14 mouse cellular contexts compared by ENCODE assay signal in the genomic region with DNA sequence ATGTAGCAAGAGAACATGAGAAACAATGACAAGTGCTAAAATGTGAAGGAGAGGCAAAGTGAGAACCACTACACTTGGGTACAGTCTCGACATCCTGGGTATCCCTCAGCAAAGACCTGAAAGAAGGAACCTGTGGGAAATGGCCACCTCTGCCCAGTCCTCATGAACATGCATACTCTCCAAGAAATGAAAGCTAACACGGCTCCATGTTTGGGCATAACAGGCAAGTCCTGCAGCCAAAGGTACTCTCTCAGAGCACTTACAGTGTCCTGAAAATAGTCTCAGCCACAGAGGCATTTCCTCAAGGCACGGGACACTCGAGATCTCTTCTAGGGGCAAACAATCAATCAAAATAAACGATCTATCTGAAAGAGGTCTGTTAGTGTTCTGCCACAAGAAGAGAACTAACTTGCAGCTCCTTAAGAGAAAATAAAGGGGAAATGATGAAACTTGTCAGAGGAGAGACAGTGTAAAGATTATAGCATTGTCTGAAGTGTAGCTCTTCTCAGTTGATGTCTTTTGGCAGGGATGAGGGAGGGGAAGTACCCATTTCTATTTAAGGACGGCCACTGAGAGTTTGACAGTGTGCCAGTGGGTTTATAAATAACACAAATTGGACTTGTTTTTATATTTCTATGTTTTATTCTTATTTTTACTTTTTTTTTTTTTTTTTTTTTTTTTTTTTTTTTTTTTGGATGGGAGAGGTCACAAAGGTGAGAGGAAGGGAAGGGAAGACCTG.
DNase-seq lines count a peak whose midpoint lies in the region; ATAC-seq and TF ChIP-seq lines count a peak whose summit lies in the region.
"Had no signal": no experiment of that assay in that cellular context is flagged by ENCODE, and none has a peak within 500 bp of the region (broad histone marks: within the 10 kb centered on the region; RNA-seq: fewer than 3 reads in every experiment).

No protein-coding gene starts in this region.

- peak; percentile 56 for DNase-seq in kidney, adult 2 months
- DNase-seq in adipocyte (ENCODE audit: low spot score), result peak; percentile 63
- peak; percentile 75 for DNase-seq in brain, adult 2 months (ENCODE audit: low read depth, low spot score)
- DNase-seq in midbrain, embryonic 14.5 days, result no peak
- DNase-seq in hindbrain, embryonic 11.5 days (ENCODE audit: low spot score), result no peak
- DNase-seq: cerebellum, adult 9-10 months; liver; spleen, adult 18-20 months had no signal

- no peaks in the 10 kb centered on the region for H3K27me3 ChIP-seq in kidney, adult 2 months (replicated peaks; ENCODE audit: control insufficient read depth, insufficient read depth, low read length)
- no peaks in the 10 kb centered on the region for H3K27me3 ChIP-seq in kidney, embryonic 14.5 days (ENCODE audit: control insufficient read depth, insufficient read depth, low read length)
- no peaks in the 10 kb centered on the region for H3K27me3 ChIP-seq in heart, embryonic 15.5 days
- H3K27me3 ChIP-seq in midbrain, embryonic 14.5 days (ENCODE audit: control insufficient read depth, insufficient read depth, low read length), result no peaks in the 10 kb centered on the region
- H3K27me3 ChIP-seq in hindbrain, embryonic 11.5 days (ENCODE audit: control insufficient read depth, insufficient read depth, low read length), result no peaks in the 10 kb centered on the region
- H3K27me3 ChIP-seq: hindbrain, embryonic 13.5 days had no signal

- H3K4me2 ChIP-seq in kidney, embryonic 14.5 days (replicated peaks; ENCODE audit: low read depth, low read length), result no peak overlapping the region
- peak overlapping the region; percentile 53 for H3K4me2 ChIP-seq in heart, embryonic 15.5 days
- no peak overlapping the region for H3K4me2 ChIP-seq in midbrain, embryonic 14.5 days (ENCODE audit: low read length)
- H3K4me2 ChIP-seq in hindbrain, embryonic 11.5 days (replicated peaks; ENCODE audit: low read depth, low read length), result no peak overlapping the region
- H3K4me2 ChIP-seq: hindbrain, embryonic 13.5 days; midbrain, embryonic 11.5 days had no signal

- H3K9ac ChIP-seq in kidney, embryonic 14.5 days (ENCODE audit: low read depth, low read length), result no peak overlapping the region
- H3K9ac ChIP-seq in heart, embryonic 15.5 days, result no peak overlapping the region
- no peak overlapping the region for H3K9ac ChIP-seq in midbrain, embryonic 14.5 days (replicated peaks; ENCODE audit: low read length)
- no peak overlapping the region for H3K9ac ChIP-seq in hindbrain, embryonic 11.5 days (ENCODE audit: low read depth, low read length)
- H3K9ac ChIP-seq: hindbrain, embryonic 13.5 days had no signal

- no peaks in the 10 kb centered on the region for H3K36me3 ChIP-seq in kidney, adult 2 months (ENCODE audit: control insufficient read depth, insufficient read depth, low read length)
- no peaks in the 10 kb centered on the region for H3K36me3 ChIP-seq in kidney, embryonic 14.5 days (ENCODE audit: control insufficient read depth, insufficient read depth, low read length)
- H3K36me3 ChIP-seq in heart, embryonic 15.5 days, result no peaks in the 10 kb centered on the region
- no peaks in the 10 kb centered on the region for H3K36me3 ChIP-seq in midbrain, embryonic 14.5 days (ENCODE audit: control insufficient read depth, insufficient read depth, low read length)
- no peaks in the 10 kb centered on the region for H3K36me3 ChIP-seq in hindbrain, embryonic 11.5 days (ENCODE audit: control insufficient read depth, insufficient read depth, low read length)

- no peaks in the 10 kb centered on the region; the same call in 1 of the 2 replicates for H3K4me1 ChIP-seq in kidney, adult 2 months (ENCODE audit: control insufficient read depth, insufficient read depth, low read length)
- no peaks in the 10 kb centered on the region for H3K4me1 ChIP-seq in kidney, embryonic 14.5 days (ENCODE audit: control insufficient read depth, insufficient read depth, low read length)
- peaks cover 8% of the 10 kb centered on the region for H3K4me1 ChIP-seq in heart, embryonic 15.5 days (replicated peaks)
- H3K4me1 ChIP-seq in midbrain, embryonic 14.5 days (ENCODE audit: control insufficient read depth, insufficient read depth, low read length), result no peaks in the 10 kb centered on the region
- no peaks in the 10 kb centered on the region for H3K4me1 ChIP-seq in hindbrain, embryonic 11.5 days (replicated peaks; ENCODE audit: control insufficient read depth, insufficient read depth, low read length)
- H3K4me1 ChIP-seq: hindbrain, embryonic 13.5 days had no signal

- no peaks in the 10 kb centered on the region for H3K9me3 ChIP-seq in kidney, embryonic 14.5 days (ENCODE audit: control insufficient read depth, low read length)
- no peaks in the 10 kb centered on the region for H3K9me3 ChIP-seq in heart, embryonic 15.5 days (replicated peaks)
- no peaks in the 10 kb centered on the region for H3K9me3 ChIP-seq in midbrain, embryonic 14.5 days (ENCODE audit: control insufficient read depth, low read length)
- no peaks in the 10 kb centered on the region for H3K9me3 ChIP-seq in hindbrain, embryonic 11.5 days (ENCODE audit: control insufficient read depth, low read length)
- H3K9me3 ChIP-seq: hindbrain, embryonic 13.5 days had no signal

- H3K4me3 ChIP-seq in kidney, adult 2 months (ENCODE audit: insufficient read depth, low read depth, low read length), result no peak overlapping the region
- no peak overlapping the region for H3K4me3 ChIP-seq in kidney, embryonic 14.5 days (ENCODE audit: low read length)
- peak overlapping the region; percentile 22; the same call in 1 of the 2 replicates for H3K4me3 ChIP-seq in heart, embryonic 15.5 days
- no peak overlapping the region for H3K4me3 ChIP-seq in midbrain, embryonic 14.5 days (replicated peaks; ENCODE audit: low read depth, low read length)
- no peak overlapping the region for H3K4me3 ChIP-seq in hindbrain, embryonic 11.5 days (ENCODE audit: low read depth, low read length)
- H3K4me3 ChIP-seq: hindbrain, embryonic 13.5 days; left cerebral cortex, adult 2 months had no signal

- ATAC-seq in kidney, embryonic 14.5 days (ENCODE audit: low FRiP score, low TSS enrichment), result no peak
- peak; percentile 64; the same call in 1 of the 2 replicates for ATAC-seq in heart, embryonic 15.5 days (replicated peaks; ENCODE audit: insufficient number of reproducible peaks, insufficient read depth, low FRiP score, low read depth)
- no peak for ATAC-seq in midbrain, embryonic 14.5 days (ENCODE audit: low FRiP score, low TSS enrichment)
- ATAC-seq in hindbrain, embryonic 11.5 days (ENCODE audit: low FRiP score), result no peak

- no peak for TF ChIP-seq CTCF in kidney, adult 2 months (conservative IDR thresholded peaks at IDR 0.05; ENCODE audit: insufficient read depth, insufficient read length, low read depth, low read length)

- no peak for TF ChIP-seq POLR2A in kidney, adult 2 months (IDR thresholded peaks at IDR 0.05; ENCODE audit: low read depth, low read length)

- WGBS in kidney, adult 2 months, result 33% methylated on average over 6 of the region's 6 CpGs
- 46% methylated on average over 6 of the region's 6 CpGs for WGBS in kidney, embryonic 14.5 days
- 24% methylated on average over 6 of the region's 6 CpGs for WGBS in heart, embryonic 15.5 days
- WGBS in midbrain, embryonic 14.5 days, result 88% methylated on average over 6 of the region's 6 CpGs
- WGBS in hindbrain, embryonic 11.5 days, result 74% methylated on average over 6 of the region's 6 CpGs

- H3K27ac ChIP-seq in kidney, adult 2 months (ENCODE audit: insufficient read depth, low read depth, low read length), result 0 out of 2 replicates have a peak overlapping the region, but pooled peaks have one; percentile 1
- no peak overlapping the region for H3K27ac ChIP-seq in kidney, embryonic 14.5 days (ENCODE audit: low read depth, low read length)
- peak overlapping the region; percentile 76 for H3K27ac ChIP-seq in heart, embryonic 15.5 days
- no peak overlapping the region for H3K27ac ChIP-seq in midbrain, embryonic 14.5 days (replicated peaks; ENCODE audit: low read depth, low read length)
- no peak overlapping the region for H3K27ac ChIP-seq in hindbrain, embryonic 11.5 days (ENCODE audit: low read depth, low read length)
- H3K27ac ChIP-seq: hindbrain, embryonic 13.5 days; kidney, postnatal 0 days; left cerebral cortex, adult 2 months had no signal

Comparison
In these comparisons a context has a peak if more than half of its experiments do, and no peak if none do; other contexts are left out.
1. H3K27ac ChIP-seq: peak in kidney, adult 2 months (single experiment) and heart, embryonic 15.5 days (single experiment); none in kidney, embryonic 14.5 days (single experiment), midbrain, embryonic 14.5 days (single experiment) and hindbrain, embryonic 11.5 days (single experiment).
2. DNase-seq: peak in kidney, adult 2 months (single experiment), adipocyte (single experiment) and brain, adult 2 months (single experiment); none in midbrain, embryonic 14.5 days (single experiment) and hindbrain, embryonic 11.5 days (single experiment).